Mouse (Mus musculus) midbrain, embryonic 14.5 days (tissue): ENCODE measurements around the gene Tenm3. TPM values are rescaled to one million over a fixed set of nuclear protein-coding genes. Genes with fewer than 3 reads are reported as not detected.
A peak's percentile ranks its signal among the peaks of the same experiment; 100 is the strongest.

ENCODE experiments used
- ATAC-seq: fragments of 200-750 bp; cut with Nextera tagmentation; 2 replicates; pipeline ENCODE4 v1.8.0; 2017; ENCODE audit warnings: moderate number of reproducible peaks, moderate library complexity; ENCODE audit not compliant: low FRiP score, low TSS enrichment
- DNase-seq: peaks from one replicate; pipeline ENCODE4 v3.0.0-alpha.2; 2015
- H3K27ac ChIP-seq: fragments of 300-500 bp; sonication (generic); replicated peaks from 2 replicates; pipeline ENCODE4 v1.5.1; 2014; ENCODE audit warnings: mild to moderate bottlenecking, low read depth, low read length, moderate library complexity
- H3K27me3 ChIP-seq: fragments of 300-500 bp; sonication (generic); 2 replicates; pipeline ENCODE4 v1.6.1; 2014; ENCODE audit warnings: low read length, control low read depth, mixed read lengths; ENCODE audit not compliant: control insufficient read depth, insufficient read depth
- H3K36me3 ChIP-seq: fragments of 300-500 bp; sonication (generic); 2 replicates; pipeline ENCODE4 v1.6.1; 2014; ENCODE audit warnings: low read length, control low read depth; ENCODE audit not compliant: control insufficient read depth, insufficient read depth
- H3K4me1 ChIP-seq: fragments of 300-500 bp; sonication (generic); 2 replicates; pipeline ENCODE4 v1.6.1; 2014; ENCODE audit warnings: mild to moderate bottlenecking, antibody characterized with exemption, low read length, control low read depth; ENCODE audit not compliant: control insufficient read depth, insufficient read depth
- H3K4me2 ChIP-seq: fragments of 300-500 bp; sonication (generic); 2 replicates; pipeline ENCODE4 v1.6.1; 2014; ENCODE audit warnings: mild to moderate bottlenecking, low read length, moderate library complexity
- H3K4me3 ChIP-seq: fragments of 300-500 bp; sonication (generic); replicated peaks from 2 replicates; pipeline ENCODE4 v1.5.1; 2014; ENCODE audit warnings: low read depth, low read length
- H3K9ac ChIP-seq: fragments of 300-500 bp; sonication (generic); replicated peaks from 2 replicates; pipeline ENCODE4 v1.6.1; 2014; ENCODE audit warnings: mild to moderate bottlenecking, low read length, moderate library complexity
- H3K9me3 ChIP-seq: fragments of 300-500 bp; sonication (generic); 2 replicates; pipeline ENCODE4 v1.6.1; 2016; ENCODE audit warnings: low read length, control low read depth, mixed read lengths; ENCODE audit not compliant: control insufficient read depth
- WGBS: fragments of 180-500 bp; shearing (Covaris S2); extraction: QIAGEN DNeasy Blood & Tissue Kit; methylation state at CpG from one replicate; pipeline ENCODE4 v1.1.7; 2014; 5-methylcytosine and 5-hydroxymethylcytosine counted together
- polyA plus RNA-seq: library from polyadenylated mRNA; unstranded; fragments of >200 nt; fragmentation: Nextera tagmentation; extraction: Ambion mirVana; gene quantifications from 2 replicates; pipeline ENCODE4 v1.2.1, GENCODE M21; 2014

The Tenm3 gene
- polyA plus RNA-seq, 1 experiment from 2014 or later = 61.6 TPM

DNA sequence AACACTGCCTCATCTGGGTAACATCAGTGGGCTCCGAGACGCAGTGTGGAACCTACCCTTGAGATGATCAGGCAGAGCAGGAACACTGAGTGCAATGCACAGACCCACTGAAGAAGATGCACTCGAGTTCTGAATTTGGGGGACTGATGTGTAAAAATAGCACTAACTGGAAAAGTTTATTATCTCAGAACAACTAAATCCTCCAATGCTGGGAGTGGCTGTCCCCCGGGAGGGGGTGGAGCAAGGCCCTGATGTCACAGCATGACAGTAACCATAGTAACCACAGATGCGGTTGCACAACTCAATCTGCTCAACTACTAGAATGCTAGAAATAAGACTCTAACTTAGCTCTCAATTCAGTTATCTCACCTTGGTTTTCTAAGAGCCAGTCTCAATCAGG is 351.3 kb downstream of the Tenm3 start:
- Histone ChIP-seq H3K27ac (no peak overlapping the region), H3K9me3 (no peaks in the 10 kb centered on the region), H3K4me1 (peaks cover 18% of the 10 kb centered on the region; the same call in 1 of the 2 replicates), H3K27me3 (no peaks in the 10 kb centered on the region), H3K4me2 (no peak overlapping the region), H3K36me3 (no peaks in the 10 kb centered on the region), H3K9ac (no peak overlapping the region), H3K4me3 (no peak overlapping the region)
- ATAC-seq (no peak), DNase-seq (no peak)
- 66% methylated on average over 5 of the region's 5 CpGs for WGBS

DNA sequence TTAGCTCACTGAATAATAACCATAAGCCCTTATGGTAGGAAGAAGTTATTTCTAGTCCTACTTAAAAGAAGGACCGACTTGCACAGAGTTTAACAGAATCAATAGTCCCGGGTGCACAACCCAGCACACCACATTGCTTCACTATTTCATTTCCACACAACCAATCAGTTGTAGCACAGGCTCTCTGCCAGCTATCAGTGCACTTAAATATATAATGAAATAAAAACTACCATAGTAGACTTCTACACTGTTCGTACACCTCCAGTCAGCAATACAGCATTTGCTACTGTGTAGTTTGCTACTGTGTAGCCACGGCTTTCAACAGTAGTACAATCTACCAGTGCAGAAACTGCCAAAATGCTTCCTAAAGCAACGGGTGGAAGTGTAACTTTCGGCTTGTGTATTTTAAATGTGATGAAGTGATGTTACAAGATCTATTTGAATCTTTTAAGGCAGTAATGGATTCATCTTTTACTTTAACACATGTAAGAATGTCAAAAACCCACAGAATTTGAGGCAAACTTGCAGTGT is 353.1 kb downstream of the Tenm3 start:
- H3K9me3 ChIP-seq = no peaks in the 10 kb centered on the region
- peaks cover 18% of the 10 kb centered on the region; the same call in 1 of the 2 replicates for H3K4me1 ChIP-seq
- no peaks in the 10 kb centered on the region for H3K27me3 ChIP-seq
- DNase-seq (no peak), ATAC-seq (no peak)
- 66% methylated on average over 6 of the region's 6 CpGs for WGBS
- no peak overlapping the region for H3K4me3 ChIP-seq
- no peak overlapping the region for H3K4me2 ChIP-seq
- no peak overlapping the region for H3K9ac ChIP-seq
- no peak overlapping the region for H3K27ac ChIP-seq
- H3K36me3 ChIP-seq = no peaks in the 10 kb centered on the region

DNA sequence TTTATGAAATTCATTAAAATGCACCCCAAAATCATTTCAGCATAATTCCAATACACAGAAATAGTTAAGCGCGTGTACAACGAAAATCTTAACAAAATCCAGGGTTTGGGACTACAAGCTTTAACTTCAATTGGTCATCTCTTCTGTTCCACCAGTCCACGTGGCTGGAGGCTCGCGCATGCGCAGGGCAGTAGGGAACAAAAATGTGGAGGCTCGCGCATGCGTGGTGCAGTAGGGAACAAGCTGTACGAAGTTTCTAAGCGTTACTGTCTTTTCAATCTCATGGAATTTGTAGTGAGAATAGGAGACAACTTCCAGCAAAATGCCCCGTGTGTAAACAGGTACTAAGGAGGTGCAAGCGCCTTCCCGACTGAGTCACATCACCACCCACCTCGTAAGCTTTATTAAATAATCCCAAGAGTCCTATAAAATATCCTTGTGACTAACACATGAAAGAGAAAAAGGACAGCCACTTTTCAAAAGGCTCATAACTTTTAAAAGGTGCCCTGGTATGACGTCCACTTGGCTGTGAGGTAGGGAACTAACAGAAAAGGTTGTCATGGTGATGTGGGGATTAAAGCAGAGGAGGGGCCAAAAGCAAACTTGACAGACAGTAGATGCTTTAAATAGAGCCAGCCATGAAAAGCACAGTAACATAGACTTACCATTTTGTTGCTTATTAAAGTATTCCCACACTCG is 353.7 kb downstream of the Tenm3 start:
- no peak overlapping the region for H3K27ac ChIP-seq
- H3K27me3 ChIP-seq = no peaks in the 10 kb centered on the region
- H3K9me3 ChIP-seq = no peaks in the 10 kb centered on the region
- H3K4me2 ChIP-seq = no peak overlapping the region
- H3K4me1 ChIP-seq = peaks cover 18% of the 10 kb centered on the region; the same call in 1 of the 2 replicates
- H3K4me3 ChIP-seq = no peak overlapping the region
- DNase-seq (peak; percentile 63), ATAC-seq (no peak; the same call in 1 of the 2 replicates)
- H3K36me3 ChIP-seq = no peaks in the 10 kb centered on the region
- 66% methylated on average over 18 of the region's 18 CpGs for WGBS
- no peak overlapping the region for H3K9ac ChIP-seq

DNA sequence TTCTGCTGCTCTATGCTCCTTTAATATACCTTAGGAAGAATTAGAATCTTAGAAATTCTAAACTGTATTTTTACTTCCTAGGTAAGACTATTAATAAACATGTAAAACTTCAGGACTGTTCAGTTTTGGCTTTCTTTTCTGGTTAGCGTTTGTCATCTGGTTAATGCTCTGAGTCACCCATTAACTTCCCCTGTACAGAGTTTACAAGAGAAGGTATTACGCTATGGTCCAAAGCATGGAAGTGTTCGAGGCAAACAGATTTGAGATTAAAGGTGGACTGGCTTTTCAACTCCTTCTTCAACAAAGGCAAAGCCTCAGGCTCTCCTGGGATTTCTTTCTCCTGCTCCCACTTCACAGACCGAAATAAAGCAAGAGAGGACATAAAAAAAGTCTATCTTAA is 354.3 kb downstream of the Tenm3 start:
- no peaks in the 10 kb centered on the region for H3K9me3 ChIP-seq
- ATAC-seq = no peak
- no peak overlapping the region for H3K9ac ChIP-seq
- peaks cover 18% of the 10 kb centered on the region; the same call in 1 of the 2 replicates for H3K4me1 ChIP-seq
- no peaks in the 10 kb centered on the region for H3K36me3 ChIP-seq
- H3K4me3 ChIP-seq = no peak overlapping the region
- WGBS = 61% methylated on average over 4 of the region's 4 CpGs
- no peak overlapping the region for H3K27ac ChIP-seq
- no peaks in the 10 kb centered on the region for H3K27me3 ChIP-seq
- no peak for DNase-seq
- no peak overlapping the region for H3K4me2 ChIP-seq

DNA sequence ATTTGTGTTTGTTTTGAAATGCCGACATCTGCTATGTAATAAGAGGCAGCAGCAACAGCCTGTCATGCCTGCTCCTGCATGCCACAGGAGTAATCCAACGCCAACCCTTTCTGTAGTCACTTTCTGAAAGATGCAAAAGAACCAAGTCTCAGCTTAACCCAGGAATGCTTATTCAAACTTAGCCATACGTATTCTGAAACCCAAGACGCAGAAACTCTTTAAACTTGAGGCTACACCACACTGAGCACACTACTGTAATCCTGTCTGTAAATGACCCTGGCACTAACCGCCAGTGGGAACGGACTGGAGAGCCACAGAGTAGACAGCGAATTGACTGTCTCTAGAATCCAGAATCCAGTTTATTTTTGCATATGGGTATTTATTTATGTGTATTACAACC is 354.9 kb downstream of the Tenm3 start:
- no peaks in the 10 kb centered on the region for H3K9me3 ChIP-seq
- H3K9ac ChIP-seq = no peak overlapping the region
- 75% methylated on average over 7 of the region's 7 CpGs for WGBS
- no peak overlapping the region for H3K27ac ChIP-seq
- no peak for ATAC-seq
- H3K4me2 ChIP-seq = no peak overlapping the region
- no peak for DNase-seq
- peaks cover 18% of the 10 kb centered on the region; the same call in 1 of the 2 replicates for H3K4me1 ChIP-seq
- H3K36me3 ChIP-seq = no peaks in the 10 kb centered on the region
- H3K4me3 ChIP-seq = no peak overlapping the region
- no peaks in the 10 kb centered on the region for H3K27me3 ChIP-seq

DNA sequence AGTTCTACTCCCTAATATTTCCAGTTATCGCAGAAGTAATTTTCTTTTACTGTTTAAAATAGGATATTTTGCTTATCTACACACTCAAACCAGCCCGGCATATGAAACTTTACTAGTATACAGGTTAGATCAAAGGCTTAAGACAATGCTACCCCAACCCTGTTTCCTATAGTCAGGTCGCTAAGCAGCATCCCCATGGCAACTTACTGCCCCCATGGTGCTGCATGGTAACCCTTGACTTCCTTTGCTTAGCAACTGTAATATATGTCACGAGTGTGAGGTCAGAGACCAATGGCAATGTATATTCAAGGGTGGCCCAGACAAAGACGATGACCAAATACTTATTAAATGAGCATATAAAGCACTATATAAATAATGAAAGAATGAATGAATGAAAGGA is 359.6 kb downstream of the Tenm3 start:
- no peak for ATAC-seq
- Histone ChIP-seq H3K27ac (no peak overlapping the region), H3K36me3 (no peaks in the 10 kb centered on the region), H3K4me1 (0 out of 2 replicates have a peak, but pooled peaks cover 8% of the 10 kb centered on the region), H3K9me3 (no peaks in the 10 kb centered on the region), H3K9ac (no peak overlapping the region), H3K4me2 (no peak overlapping the region), H3K4me3 (no peak overlapping the region), H3K27me3 (peaks cover 7% of the 10 kb centered on the region; the same call in 1 of the 2 replicates)
- WGBS = 62% methylated on average over 5 of the region's 5 CpGs
- DNase-seq = no peak

DNA sequence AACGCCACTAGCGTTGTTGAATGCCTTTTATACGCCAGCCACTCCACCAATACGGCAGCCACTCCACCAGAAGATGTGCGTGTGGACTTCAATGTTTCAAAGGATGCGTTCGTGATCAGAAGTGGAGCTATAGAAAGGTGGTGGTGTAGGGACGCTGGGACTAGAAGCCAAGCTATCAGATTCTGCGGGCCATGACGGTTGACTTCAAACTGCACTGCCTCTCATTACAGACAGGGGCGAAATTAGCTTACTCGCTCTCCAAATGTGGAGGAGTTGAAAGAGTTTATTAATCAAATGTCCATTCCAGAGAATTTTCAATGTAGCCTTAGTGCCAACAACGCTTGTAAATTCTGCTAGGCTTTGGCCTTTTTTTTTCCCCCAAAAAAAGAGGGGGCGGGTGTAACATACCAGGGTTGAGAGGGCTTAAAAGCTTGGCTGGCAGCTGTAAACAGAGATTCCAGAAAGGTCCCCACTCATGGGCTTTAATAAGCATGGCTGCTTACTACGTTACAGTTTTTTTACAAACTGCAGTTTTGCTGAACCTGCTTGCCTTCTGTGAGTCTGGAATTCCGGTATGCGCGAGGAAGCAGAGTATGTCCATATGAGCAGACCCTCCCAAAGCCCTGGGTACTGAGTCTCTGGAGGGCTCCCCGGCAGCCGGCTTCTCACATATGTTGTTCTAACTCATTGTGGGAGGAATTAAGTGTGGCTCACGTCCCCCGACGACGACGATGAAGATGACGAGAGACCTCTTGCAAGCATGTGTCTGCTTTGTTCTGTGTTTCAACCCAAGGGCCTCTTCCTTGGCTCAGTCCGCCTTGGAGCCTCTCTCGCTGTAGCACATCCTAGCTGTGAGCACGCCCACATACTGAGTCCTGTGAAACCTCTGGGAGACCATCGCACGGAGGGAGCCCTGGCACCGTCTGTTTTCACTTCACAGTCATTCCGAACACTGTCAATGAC is 361.8 kb downstream of the Tenm3 start:
- 73% methylated on average over 33 of the region's 33 CpGs for WGBS
- ATAC-seq (no peak), DNase-seq (no peak)
- no peaks in the 10 kb centered on the region for H3K36me3 ChIP-seq
- no peaks in the 10 kb centered on the region; the same call in 1 of the 2 replicates for H3K4me1 ChIP-seq
- H3K9me3 ChIP-seq = no peaks in the 10 kb centered on the region
- no peak overlapping the region for H3K27ac ChIP-seq
- peaks cover 7% of the 10 kb centered on the region; the same call in 1 of the 2 replicates for H3K27me3 ChIP-seq
- H3K4me3 ChIP-seq = no peak overlapping the region
- no peak overlapping the region for H3K9ac ChIP-seq
- H3K4me2 ChIP-seq = no peak overlapping the region

DNA sequence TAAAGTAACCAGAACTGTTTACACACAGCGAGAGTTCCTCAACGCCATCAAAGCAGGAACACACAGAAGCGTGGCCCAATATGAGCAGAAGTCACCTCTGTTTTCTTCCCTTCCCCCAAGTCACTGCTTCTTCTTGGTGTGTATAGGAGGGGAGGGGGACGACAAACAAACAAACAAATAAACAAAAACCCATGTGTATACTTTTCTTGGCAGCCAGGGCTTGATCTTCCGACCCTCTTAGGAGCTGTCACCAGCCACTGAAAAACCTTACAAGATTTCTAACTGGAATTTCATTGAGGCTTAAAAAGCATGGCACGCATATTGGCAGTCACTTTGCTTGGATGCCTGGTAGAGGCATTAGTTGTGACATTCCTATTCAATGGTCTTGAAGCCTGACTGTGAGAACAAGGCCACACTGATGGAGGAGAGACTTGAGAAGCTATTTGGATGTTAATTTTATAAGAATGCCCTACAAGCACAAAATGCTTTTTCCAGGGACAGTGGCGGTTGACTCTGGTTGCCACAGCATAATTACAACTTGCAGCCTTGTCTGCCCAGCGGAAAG is 366.3 kb downstream of the Tenm3 start:
- 22% methylated on average over 8 of the region's 8 CpGs for WGBS
- Histone ChIP-seq H3K4me1 (peaks cover 6% of the 10 kb centered on the region; the same call in 1 of the 2 replicates), H3K27ac (no peak overlapping the region), H3K27me3 (peaks cover 7% of the 10 kb centered on the region; the same call in 1 of the 2 replicates), H3K36me3 (no peaks in the 10 kb centered on the region), H3K4me3 (no peak overlapping the region), H3K9me3 (no peaks in the 10 kb centered on the region), H3K9ac (no peak overlapping the region), H3K4me2 (no peak overlapping the region)
- ATAC-seq (peak; percentile 50; the same call in 1 of the 2 replicates), DNase-seq (peak; percentile 55)
